Mouse (Mus musculus): ENCODE results near the gene Osbp2. TPM values are rescaled to one million over a fixed set of nuclear protein-coding genes. Genes with fewer than 3 reads are reported as not detected.

The Osbp2 gene
- polyA plus RNA-seq, 1 experiment from 2014 or later: 22.7 TPM

GRCm38 (mm10) chr11:3683696-3684095 lies 180.0 kb downstream of the Osbp2 start:
- Histone ChIP-seq H3K27ac (ENCODE audit: low read depth, low read length) (no peak overlapping the region), H3K27me3 (ENCODE audit: control insufficient read depth, insufficient read depth, low read length) (no peaks in the 10 kb centered on the region), H3K4me1 (ENCODE audit: control insufficient read depth, insufficient read depth, low read length) (no peaks in the 10 kb centered on the region), H3K9ac (replicated peaks; ENCODE audit: low read depth, low read length) (no peak overlapping the region), H3K9me3 (ENCODE audit: control insufficient read depth, low read length) (no peaks in the 10 kb centered on the region), H3K36me3 (ENCODE audit: control insufficient read depth, insufficient read depth, low read length) (peaks cover 85% of the 10 kb centered on the region), H3K4me2 (ENCODE audit: low read depth, low read length) (no peak overlapping the region), H3K4me3 (ENCODE audit: low read depth, low read length) (no peak overlapping the region)
- WGBS: 96% methylated on average over 11 of the region's 11 CpGs
- no peak for ATAC-seq (ENCODE audit: low read depth)

DNA sequence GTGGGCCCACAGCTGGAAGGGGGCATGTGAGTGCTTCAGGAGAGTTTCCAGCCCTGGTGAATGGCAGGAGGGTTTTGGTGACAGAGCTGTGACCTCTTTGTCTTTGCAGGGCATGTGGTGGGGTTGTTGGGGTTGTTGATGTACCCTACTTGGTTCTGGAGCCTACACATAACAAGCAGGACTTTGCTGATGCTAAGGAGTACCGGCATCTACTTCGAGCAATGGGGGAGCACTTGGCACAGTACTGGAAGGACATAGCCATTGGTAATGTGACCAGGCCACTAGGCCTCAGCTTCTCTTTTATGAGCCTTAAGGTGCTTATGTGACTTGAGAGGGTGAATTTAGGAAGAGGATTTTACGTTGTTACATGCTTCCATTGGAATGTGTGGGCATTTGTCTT lies 183.9 kb downstream of the Osbp2 start:
- Histone ChIP-seq H3K9ac (replicated peaks; ENCODE audit: low read depth, low read length) (no peak overlapping the region), H3K9me3 (ENCODE audit: control insufficient read depth, low read length) (no peaks in the 10 kb centered on the region), H3K4me3 (ENCODE audit: low read depth, low read length) (no peak overlapping the region), H3K36me3 (ENCODE audit: control insufficient read depth, insufficient read depth, low read length) (peaks cover 85% of the 10 kb centered on the region), H3K4me2 (ENCODE audit: low read depth, low read length) (no peak overlapping the region), H3K4me1 (ENCODE audit: control insufficient read depth, insufficient read depth, low read length) (no peaks in the 10 kb centered on the region), H3K27me3 (ENCODE audit: control insufficient read depth, insufficient read depth, low read length) (no peaks in the 10 kb centered on the region), H3K27ac (ENCODE audit: low read depth, low read length) (no peak overlapping the region)
- no peak for ATAC-seq (ENCODE audit: low read depth)
- 99% methylated on average over 3 of the region's 3 CpGs for WGBS

GRCm38 (mm10) chr11:3677204-3677603 lies 186.5 kb downstream of the Osbp2 start:
- Histone ChIP-seq H3K9ac (replicated peaks; ENCODE audit: low read depth, low read length) (no peak overlapping the region), H3K27ac (ENCODE audit: low read depth, low read length) (no peak overlapping the region), H3K4me2 (ENCODE audit: low read depth, low read length) (no peak overlapping the region), H3K4me3 (ENCODE audit: low read depth, low read length) (no peak overlapping the region), H3K27me3 (ENCODE audit: control insufficient read depth, insufficient read depth, low read length) (no peaks in the 10 kb centered on the region), H3K9me3 (ENCODE audit: control insufficient read depth, low read length) (no peaks in the 10 kb centered on the region), H3K4me1 (ENCODE audit: control insufficient read depth, insufficient read depth, low read length) (no peaks in the 10 kb centered on the region), H3K36me3 (ENCODE audit: control insufficient read depth, insufficient read depth, low read length) (peaks cover 86% of the 10 kb centered on the region)
- no peak for ATAC-seq (ENCODE audit: low read depth)
- WGBS: 93% methylated on average over 6 of the region's 6 CpGs

DNA sequence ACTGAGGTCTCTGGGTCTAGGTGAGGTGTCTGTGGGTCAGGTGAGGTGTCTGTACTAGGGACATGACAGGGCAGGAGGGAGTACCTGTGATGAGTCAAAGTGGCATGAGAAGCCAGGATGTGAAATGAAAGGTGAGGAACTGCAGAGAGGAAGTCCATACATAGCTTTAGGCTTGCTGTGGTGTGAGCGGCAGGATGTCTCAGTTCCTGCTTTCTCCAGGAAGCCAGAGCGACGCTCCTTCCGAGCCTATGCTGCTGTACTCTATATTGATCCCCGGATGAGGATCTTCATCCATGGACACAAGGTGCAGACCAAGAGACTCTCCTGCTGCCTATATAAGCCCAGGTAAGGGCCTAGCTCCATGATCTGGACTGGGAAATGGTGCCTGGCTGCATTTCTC lies 187.3 kb downstream of the Osbp2 start:
- 93% methylated on average over 5 of the region's 5 CpGs for WGBS

DNA sequence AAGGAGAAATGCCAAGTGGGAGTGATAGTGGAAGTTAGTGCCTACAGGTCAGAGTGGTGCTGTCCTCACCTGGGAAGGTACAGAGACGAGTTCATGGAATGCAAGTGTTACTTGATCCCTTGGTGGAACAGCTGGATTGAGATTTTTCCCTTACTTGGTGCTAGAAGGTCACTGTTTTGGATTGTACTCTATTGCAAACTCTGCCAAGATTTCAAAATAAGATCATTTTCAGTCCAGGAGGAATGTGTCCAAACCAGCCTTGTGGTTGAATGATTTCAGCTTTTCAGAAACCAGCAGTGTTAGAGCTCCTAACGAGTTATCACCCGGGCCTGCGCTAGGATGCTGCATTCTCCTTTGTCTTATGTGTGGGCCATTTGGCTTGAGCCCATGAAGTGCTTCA lies 189.2 kb downstream of the Osbp2 start:
- Histone ChIP-seq H3K4me2 (ENCODE audit: low read depth, low read length) (no peak overlapping the region), H3K9ac (replicated peaks; ENCODE audit: low read depth, low read length) (no peak overlapping the region), H3K4me3 (ENCODE audit: low read depth, low read length) (no peak overlapping the region), H3K27ac (ENCODE audit: low read depth, low read length) (no peak overlapping the region), H3K4me1 (ENCODE audit: control insufficient read depth, insufficient read depth, low read length) (peaks cover 8% of the 10 kb centered on the region; the same call in 1 of the 2 replicates), H3K27me3 (ENCODE audit: control insufficient read depth, insufficient read depth, low read length) (no peaks in the 10 kb centered on the region), H3K9me3 (ENCODE audit: control insufficient read depth, low read length) (no peaks in the 10 kb centered on the region), H3K36me3 (ENCODE audit: control insufficient read depth, insufficient read depth, low read length) (peaks cover 65% of the 10 kb centered on the region)
- WGBS: 89% methylated on average over 4 of the region's 4 CpGs
- no peak for ATAC-seq (ENCODE audit: low read depth)

More for the DNA sequence above, 187.3 kb downstream of the Osbp2 start:
- ATAC-seq (ENCODE audit: low read depth): no peak
- Histone ChIP-seq H3K4me1 (ENCODE audit: control insufficient read depth, insufficient read depth, low read length) (no peaks in the 10 kb centered on the region), H3K27me3 (ENCODE audit: control insufficient read depth, insufficient read depth, low read length) (no peaks in the 10 kb centered on the region), H3K9me3 (ENCODE audit: control insufficient read depth, low read length) (no peaks in the 10 kb centered on the region), H3K4me3 (ENCODE audit: low read depth, low read length) (no peak overlapping the region), H3K4me2 (ENCODE audit: low read depth, low read length) (no peak overlapping the region), H3K9ac (replicated peaks; ENCODE audit: low read depth, low read length) (no peak overlapping the region), H3K36me3 (ENCODE audit: control insufficient read depth, insufficient read depth, low read length) (peaks cover 84% of the 10 kb centered on the region), H3K27ac (ENCODE audit: low read depth, low read length) (no peak overlapping the region)

DNA sequence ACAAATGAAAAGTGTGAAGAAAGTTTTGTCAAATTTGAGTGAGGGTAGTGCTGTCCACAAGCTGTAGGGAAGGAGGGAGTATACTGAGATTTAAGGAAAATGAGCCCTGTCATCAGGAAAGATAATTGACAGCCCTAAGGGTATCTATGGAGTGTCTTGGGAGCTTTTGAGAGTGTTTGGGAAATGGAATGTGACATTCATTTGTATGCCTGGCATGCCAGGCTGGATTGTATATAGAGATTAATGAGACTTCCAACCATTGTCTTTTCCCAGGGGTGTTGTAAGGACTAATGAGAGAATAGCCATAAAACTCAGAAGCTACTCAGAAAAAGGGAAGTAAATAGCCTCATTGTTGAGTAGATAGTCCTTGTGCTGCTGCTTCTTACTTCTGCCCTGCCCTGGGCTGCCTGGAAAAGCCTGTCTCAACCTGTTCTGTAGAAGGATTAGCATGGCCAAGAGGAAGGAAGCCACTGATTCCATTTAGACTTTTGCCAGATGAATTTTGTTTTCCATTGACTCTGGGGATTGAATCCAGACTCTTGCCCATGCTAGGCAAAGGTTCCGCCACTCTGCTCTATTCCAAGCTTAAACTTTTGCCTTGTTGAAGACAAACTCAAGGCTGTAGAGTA lies 192.6 kb downstream of the Osbp2 start:
- Histone ChIP-seq H3K4me2 (ENCODE audit: low read depth, low read length) (no peak overlapping the region), H3K4me1 (ENCODE audit: control insufficient read depth, insufficient read depth, low read length) (peaks cover 8% of the 10 kb centered on the region; the same call in 1 of the 2 replicates), H3K36me3 (ENCODE audit: control insufficient read depth, insufficient read depth, low read length) (peaks cover 33% of the 10 kb centered on the region), H3K27ac (ENCODE audit: low read depth, low read length) (no peak overlapping the region), H3K9ac (replicated peaks; ENCODE audit: low read depth, low read length) (no peak overlapping the region), H3K27me3 (ENCODE audit: control insufficient read depth, insufficient read depth, low read length) (no peaks in the 10 kb centered on the region), H3K9me3 (ENCODE audit: control insufficient read depth, low read length) (no peaks in the 10 kb centered on the region), H3K4me3 (ENCODE audit: low read depth, low read length) (no peak overlapping the region)
- ATAC-seq (ENCODE audit: low read depth): peak; percentile 76
- 92% methylated on average over 1 of the region's 1 CpGs for WGBS

GRCm38 (mm10) chr11:3669849-3670248 lies 193.9 kb downstream of the Osbp2 start:
- H3K4me2 ChIP-seq (ENCODE audit: low read depth, low read length): no peak overlapping the region
- no peaks in the 10 kb centered on the region for H3K9me3 ChIP-seq (ENCODE audit: control insufficient read depth, low read length)
- no peak for ATAC-seq (ENCODE audit: low read depth)
- no peaks in the 10 kb centered on the region for H3K27me3 ChIP-seq (ENCODE audit: control insufficient read depth, insufficient read depth, low read length)
- H3K27ac ChIP-seq (ENCODE audit: low read depth, low read length): no peak overlapping the region
- H3K4me1 ChIP-seq (ENCODE audit: control insufficient read depth, insufficient read depth, low read length): peaks cover 8% of the 10 kb centered on the region; the same call in 1 of the 2 replicates
- no peak overlapping the region for H3K4me3 ChIP-seq (ENCODE audit: low read depth, low read length)
- H3K36me3 ChIP-seq (ENCODE audit: control insufficient read depth, insufficient read depth, low read length): peaks cover 22% of the 10 kb centered on the region
- H3K9ac ChIP-seq (replicated peaks; ENCODE audit: low read depth, low read length): no peak overlapping the region

DNA sequence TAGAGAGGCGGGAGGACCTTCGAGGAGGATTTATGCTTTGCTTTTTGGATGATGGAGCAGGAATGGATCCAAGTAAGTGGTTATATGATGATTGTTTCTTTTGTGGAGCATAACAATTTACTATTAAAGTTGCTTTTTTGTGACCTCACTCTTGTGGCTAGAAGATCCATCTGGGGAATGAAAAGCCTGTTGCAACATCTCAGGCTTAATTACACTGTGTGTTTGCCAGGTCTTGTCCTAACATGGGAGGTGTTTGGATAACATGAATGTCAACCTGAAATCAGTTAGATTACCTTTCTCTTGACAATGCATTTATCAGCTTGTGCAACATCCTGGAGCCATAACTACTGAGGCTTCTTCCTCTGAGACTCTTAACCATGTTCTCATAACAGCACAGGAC lies 194.9 kb downstream of the Osbp2 start:
- Histone ChIP-seq H3K27ac (ENCODE audit: low read depth, low read length) (no peak overlapping the region), H3K9me3 (ENCODE audit: control insufficient read depth, low read length) (no peaks in the 10 kb centered on the region), H3K9ac (replicated peaks; ENCODE audit: low read depth, low read length) (no peak overlapping the region), H3K4me2 (ENCODE audit: low read depth, low read length) (no peak overlapping the region), H3K4me3 (ENCODE audit: low read depth, low read length) (no peak overlapping the region), H3K4me1 (ENCODE audit: control insufficient read depth, insufficient read depth, low read length) (peaks cover 8% of the 10 kb centered on the region; the same call in 1 of the 2 replicates), H3K27me3 (ENCODE audit: control insufficient read depth, insufficient read depth, low read length) (no peaks in the 10 kb centered on the region), H3K36me3 (ENCODE audit: control insufficient read depth, insufficient read depth, low read length) (peaks cover 15% of the 10 kb centered on the region)
- no peak for ATAC-seq (ENCODE audit: low read depth)
- 94% methylated on average over 2 of the region's 2 CpGs for WGBS

DNA sequence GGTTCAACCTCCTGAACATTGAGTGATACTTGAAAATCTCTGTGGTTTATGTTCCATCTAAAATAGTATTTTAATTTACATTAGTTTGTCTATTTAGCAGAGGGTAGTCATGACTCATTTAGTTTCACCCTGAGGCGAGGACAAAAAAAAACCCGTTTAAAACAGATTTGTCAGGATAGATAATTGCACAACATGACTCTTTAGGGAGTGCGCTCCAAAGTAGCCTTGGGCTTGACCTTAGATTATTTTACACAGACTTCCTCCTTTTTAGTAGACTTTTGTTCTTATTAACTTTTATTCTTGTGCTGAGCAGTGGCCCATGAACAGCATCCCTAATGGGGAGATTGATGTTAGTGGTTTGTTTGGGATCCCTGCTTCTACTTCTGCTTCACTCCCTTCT lies 196.2 kb downstream of the Osbp2 start:
- no peaks in the 10 kb centered on the region for H3K27me3 ChIP-seq (ENCODE audit: control insufficient read depth, insufficient read depth, low read length)
- no peak overlapping the region for H3K4me2 ChIP-seq (ENCODE audit: low read depth, low read length)
- H3K36me3 ChIP-seq (ENCODE audit: control insufficient read depth, insufficient read depth, low read length): peaks cover 3% of the 10 kb centered on the region
- ATAC-seq (ENCODE audit: low read depth): no peak
- WGBS: 66% methylated on average over 3 of the region's 3 CpGs
- no peak overlapping the region for H3K4me3 ChIP-seq (ENCODE audit: low read depth, low read length)
- H3K27ac ChIP-seq (ENCODE audit: low read depth, low read length): no peak overlapping the region
- no peaks in the 10 kb centered on the region for H3K9me3 ChIP-seq (ENCODE audit: control insufficient read depth, low read length)
- H3K4me1 ChIP-seq (ENCODE audit: control insufficient read depth, insufficient read depth, low read length): peaks cover 8% of the 10 kb centered on the region; the same call in 1 of the 2 replicates
- no peak overlapping the region for H3K9ac ChIP-seq (replicated peaks; ENCODE audit: low read depth, low read length)
